Mouse (Mus musculus): Measurements from ENCODE around the gene Pde4c.

DNA sequence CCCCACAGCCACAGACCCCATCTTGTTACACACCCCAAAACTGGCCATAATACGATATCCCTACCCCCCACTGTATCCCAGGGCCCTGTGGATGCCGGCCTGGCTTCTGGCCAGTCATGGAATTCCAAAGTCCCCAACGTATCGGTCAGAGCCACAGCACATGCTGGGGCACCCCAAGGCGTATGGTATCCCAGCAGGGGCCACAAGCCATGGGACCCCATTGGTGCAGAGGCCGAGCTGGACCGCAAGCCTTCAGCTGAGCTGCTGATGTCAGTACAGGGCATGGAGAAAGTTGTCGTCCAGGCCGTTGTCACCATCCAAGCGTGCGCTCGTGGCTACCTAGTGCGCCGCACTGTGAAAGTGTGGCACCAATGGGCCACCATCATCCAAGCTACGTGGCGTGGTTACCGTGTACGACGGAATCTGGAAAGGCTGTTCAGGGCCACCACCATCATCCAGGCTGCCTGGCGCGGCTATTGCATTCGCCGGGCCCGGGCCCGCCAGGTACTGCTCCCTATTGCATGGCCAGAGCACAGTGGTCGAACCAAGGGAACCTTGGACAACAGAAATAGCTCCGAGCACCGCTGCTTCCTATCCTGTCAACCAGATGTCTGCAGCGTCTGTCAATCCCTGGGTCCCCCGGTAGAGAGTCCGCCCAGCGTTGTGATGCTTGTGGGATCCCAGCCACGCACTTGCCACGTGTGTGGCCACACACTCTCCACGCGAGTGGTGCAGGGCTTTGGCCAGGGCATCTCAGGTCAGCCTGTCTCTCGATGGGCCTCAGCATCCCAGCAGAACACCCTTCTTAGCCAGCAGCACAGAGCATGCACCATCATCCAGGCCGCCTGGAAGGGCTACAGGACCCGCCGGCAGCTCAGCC lies 6.8 kb upstream of the Pde4c start:
- TF ChIP-seq MAFK (IDR thresholded peaks at IDR 0.05; ENCODE audit: insufficient read depth, low read depth, low read length) (no peak), ZC3H11A (IDR thresholded peaks at IDR 0.05; ENCODE audit: borderline replicate concordance, low read depth, low read length) (no peak), ZNF384 (IDR thresholded peaks at IDR 0.05; ENCODE audit: low read depth, low read length) (no peak)

All from ES-E14 (cell line).